Mouse (Mus musculus) 3134 (cell line): ENCODE data around the gene Gipc3.

Experiments used
- DNase-seq: peaks from one replicate; pipeline ENCODE4 v3.0.0-alpha.2; 2011; ENCODE audit warnings: low spot score; ENCODE audit not compliant: insufficient read length; ENCODE audit errors: extremely low read depth

Gene Gipc3

GRCm38 (mm10) chr10:81303258-81303657 is 39.8 kb downstream of the Gipc3 start:
- DNase-seq = no peak

DNA sequence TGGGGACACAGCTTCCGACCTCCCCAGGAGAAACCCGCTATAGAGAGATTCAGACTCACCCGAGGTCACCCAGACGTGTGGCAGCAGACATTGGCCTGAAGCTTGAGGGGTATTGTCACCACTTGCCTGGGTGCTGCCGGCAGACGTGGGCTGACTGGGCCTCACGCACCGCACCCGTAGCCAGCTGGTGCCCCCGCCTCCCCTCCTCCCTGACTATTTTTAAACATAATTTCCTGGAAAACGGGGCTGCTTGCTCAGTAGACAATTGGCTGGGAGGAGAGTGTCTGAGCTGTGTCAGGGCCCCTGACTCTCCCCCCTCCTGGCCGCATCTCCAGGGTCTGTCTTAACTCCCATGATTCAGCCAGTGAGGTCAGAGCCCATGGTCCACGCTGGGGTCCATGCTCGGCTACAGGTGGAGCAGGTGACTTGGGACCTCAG is 40.3 kb downstream of the Gipc3 start:
- DNase-seq = no peak

DNA sequence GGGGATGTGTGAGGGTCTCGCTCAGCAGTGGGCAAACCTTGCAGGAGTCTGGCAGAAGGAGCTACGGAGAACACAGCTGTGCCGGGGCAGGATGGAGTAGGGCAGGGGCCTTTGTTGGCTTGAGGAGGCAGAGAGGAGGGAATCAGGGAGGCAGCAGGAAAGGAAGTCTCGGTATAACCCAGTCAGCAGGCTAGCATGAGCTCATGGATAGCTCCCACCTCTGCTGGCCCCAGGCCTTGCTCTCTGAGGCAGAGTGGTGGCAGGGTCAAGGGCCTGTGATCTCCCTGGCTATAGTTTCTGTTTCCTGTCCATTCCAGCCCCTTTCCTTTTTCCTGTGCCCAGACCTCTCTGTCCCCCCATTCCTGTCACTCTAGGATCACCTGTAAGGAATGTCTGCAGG is 40.8 kb downstream of the Gipc3 start:
- no peak for DNase-seq

GRCm38 (mm10) chr10:81301321-81301720 is 41.7 kb downstream of the Gipc3 start:
- no peak for DNase-seq

GRCm38 (mm10) chr10:81300352-81300907 is 42.6 kb downstream of the Gipc3 start:
- DNase-seq = no peak

DNA sequence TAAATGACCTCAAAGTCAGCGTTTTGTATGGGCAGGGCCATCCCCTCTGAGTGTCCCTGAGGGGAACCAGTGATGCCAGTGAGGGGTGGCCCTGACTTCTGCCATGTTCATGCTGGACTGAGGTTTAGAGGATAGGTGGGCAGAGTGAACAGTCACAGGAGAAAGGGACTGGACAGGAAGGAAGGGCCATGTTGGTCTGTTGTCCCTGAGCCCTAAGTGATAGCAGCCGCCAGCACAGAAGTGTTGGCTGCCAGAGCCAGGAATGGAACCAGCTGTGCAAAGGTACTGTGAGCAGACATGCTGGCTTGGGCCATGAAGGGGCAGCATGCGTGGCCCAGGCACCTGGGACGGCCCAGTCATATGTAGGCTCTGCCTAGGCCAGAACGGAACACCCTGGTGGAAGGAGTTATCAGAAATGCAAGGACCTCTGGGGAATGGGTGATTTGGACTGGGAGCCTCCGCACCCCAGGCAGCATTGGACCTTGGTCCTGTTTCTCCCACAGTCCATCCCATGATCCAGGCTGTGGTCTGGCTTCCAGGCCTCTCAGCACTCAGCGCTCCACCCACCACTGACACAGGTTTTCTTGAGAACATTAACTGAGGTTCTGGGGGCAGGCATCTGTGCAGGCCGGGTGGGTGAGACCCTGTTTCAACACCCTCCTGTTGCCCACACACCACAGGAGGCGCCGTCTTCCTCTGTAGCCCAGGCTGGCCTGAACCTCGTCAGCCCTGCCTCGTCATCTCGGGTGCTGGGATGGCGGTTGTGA is 43.3 kb downstream of the Gipc3 start:
- DNase-seq = no peak

- DNase-seq = peak; percentile 82
These were observed 44.5 kb downstream of the Gipc3 start for GRCm38 (mm10) chr10:81298369-81299100.

GRCm38 (mm10) chr10:81297845-81298244 is 45.2 kb downstream of the Gipc3 start:
- DNase-seq = peak; percentile 83

- DNase-seq = no peak
These were observed 45.8 kb downstream of the Gipc3 start for GRCm38 (mm10) chr10:81297246-81297645.

- no peak for DNase-seq
These were observed 47.9 kb downstream of the Gipc3 start for GRCm38 (mm10) chr10:81295185-81295584.

- DNase-seq = no peak
These were observed 48.6 kb downstream of the Gipc3 start for GRCm38 (mm10) chr10:81294442-81294841.

DNA sequence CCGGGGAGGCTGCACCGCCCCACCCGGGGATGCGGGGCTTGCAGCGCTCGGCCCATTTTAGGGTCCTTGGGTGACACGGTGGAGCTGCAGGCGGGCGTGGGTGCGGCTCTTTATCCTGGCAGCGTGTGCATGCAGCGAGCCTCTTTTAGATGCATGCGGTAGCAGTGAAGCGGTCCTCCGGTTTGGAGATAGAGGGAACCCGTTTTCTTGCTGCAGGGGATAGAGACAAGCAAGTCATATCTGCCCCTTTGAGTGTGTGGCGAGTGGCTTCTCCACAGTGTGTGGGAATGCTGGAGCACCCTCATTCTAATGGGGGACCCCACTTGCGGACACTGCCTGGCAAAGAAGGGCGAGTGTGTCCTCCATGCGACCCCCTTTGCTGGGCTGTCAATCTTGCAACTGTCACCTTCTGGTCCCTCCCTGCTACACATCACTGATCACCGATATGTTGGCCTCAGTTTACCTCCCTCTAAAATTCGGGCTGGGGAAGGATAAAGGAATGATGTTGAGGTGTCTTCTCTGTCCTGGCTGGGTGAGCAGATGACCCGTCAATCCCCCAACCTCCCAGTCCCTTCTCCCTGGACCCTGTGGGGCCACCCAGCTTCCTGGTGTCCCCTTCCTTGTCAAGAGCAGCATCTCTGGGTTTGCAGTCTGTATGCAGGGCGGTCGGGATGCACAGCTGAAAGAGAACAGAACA is 49.6 kb downstream of the Gipc3 start:
- no peak for DNase-seq

DNA sequence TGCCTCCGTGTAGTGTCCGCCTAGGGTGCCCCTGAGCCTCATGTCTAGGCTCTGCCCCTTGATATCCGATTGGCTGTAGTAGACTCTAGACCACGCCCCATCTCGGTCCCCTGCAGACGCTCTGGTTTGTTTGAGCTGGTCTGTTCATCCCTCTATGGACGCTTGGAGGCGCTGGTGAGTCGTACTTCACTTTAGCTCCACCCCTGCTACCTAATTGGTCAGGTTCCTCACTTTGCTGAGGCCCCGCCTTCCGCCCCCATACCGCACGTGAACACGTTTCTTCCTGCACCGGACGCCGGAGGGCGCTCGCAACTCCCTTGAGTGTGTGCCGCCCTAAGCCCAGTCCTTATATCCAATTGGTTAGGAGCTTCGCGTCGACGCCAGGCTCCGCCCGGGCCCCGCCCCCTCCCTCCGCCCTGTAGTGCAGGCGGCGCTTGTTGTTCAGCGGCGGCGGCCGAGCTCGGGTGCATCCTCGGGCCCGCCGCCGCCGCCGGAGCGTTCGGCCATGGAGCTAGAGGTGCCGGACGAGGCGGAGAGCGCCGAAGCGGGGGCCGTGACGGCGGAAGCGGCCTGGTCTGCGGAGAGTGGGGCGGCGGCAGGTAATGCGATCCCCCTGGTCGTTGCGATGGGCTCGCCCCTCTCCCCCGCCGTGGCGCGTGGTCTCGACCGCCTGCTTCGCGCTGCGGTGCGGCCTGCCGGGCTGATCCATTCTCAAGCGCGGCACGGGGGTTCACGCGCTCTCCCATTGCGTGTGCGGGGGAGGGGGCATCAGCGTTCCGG is 50.3 kb downstream of the Gipc3 start, which contains the start of gene Pip5k1c:
TSS of gene Pip5k1c (plus strand) at position 410 of the 780 bp plus-strand sequence.
- peak; percentile 100 for DNase-seq

GRCm38 (mm10) chr10:81291511-81292104 is 51.5 kb downstream of the Gipc3 start, which contains the start of gene Tjp3:
TSS of gene Tjp3 (minus strand) at chr10:81291581.
- DNase-seq = no peak

- DNase-seq = no peak
These were observed 52.2 kb downstream of the Gipc3 start for GRCm38 (mm10) chr10:81290698-81291460.

GRCm38 (mm10) chr10:81289811-81290210 is 53.3 kb downstream of the Gipc3 start:
- no peak for DNase-seq

DNA sequence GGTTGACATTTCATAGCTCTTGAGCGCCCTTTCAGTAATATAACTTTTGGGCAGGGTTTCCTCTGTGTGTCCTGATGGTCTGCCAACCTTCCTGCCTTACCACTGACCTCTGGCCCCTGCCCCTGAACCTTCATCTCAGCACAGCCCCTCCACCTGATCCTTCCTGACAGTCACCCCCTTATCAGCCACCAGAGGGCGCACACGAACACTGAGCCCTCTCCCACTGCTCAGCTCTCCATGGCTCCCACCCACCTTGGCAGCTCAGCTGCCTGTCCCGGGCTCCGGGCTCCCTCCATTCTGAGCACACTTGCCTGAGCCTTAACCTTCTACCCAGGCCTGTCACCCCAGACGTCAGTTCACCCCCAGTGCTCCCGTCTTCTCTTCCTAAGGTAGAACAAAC is 53.8 kb downstream of the Gipc3 start:
- DNase-seq = no peak

DNA sequence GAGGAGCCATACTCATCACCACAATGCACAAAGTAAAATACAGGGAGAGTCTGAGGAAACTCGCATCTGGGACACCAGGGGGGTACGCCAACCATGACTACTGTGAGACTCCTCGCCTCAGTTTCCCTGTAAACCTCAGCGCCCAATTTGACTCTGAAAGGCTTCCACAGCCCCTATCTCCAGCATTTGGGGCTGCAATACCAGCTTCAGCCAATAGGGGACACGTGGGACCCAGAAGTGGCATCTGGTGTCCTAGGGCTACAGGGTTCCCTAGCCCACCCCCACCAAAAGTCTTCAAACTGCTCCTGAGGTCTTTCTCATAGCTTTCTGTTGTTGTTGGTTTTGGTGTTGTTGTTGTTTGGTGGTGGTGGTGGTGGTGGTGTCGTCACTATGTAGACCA is 54.5 kb downstream of the Gipc3 start:
- DNase-seq = no peak

DNA sequence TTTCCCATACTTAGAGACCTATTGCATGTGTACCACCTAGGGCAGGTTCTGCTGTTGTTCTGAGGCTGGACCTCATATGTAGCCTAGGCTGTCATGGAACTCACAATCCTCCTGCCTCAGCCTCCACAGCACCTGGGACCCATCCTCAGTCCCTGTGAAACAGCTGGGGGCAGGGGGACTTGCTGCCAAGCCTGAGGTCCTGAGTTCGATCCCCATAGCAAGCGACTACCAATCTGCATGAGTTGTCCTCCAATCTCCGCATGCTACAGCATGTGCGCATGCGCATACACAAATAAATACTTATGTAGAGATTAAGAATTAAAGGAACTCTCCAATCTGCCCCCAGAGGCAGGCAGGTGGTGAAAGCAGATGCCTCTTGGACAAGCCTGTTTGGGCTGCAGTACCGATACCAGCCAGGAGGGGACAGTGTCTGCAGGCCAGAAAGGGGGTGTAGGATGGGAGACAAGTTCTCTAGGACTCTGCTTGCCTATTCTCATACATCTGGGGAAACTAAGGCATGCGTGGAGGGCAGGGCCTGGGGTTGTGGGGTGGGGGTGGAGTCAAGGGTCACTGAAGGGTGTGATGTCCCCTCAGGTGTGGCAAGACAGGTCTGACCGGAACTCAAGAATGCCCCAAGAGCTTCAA is 55.4 kb downstream of the Gipc3 start:
- DNase-seq = peak; percentile 51
